Mouse (Mus musculus) bone marrow macrophage, adult 2 months (primary cell): ENCODE measurements around the gene Nbeal2.

Experiments used
- CTCF ChIP-seq: IDR thresholded peaks from 2 replicates; pipeline ENCODE4 v1.5.1; 2012; ENCODE audit warnings: low read depth, mild to moderate bottlenecking, low read length, moderate library complexity
- POLR2A ChIP-seq: IDR thresholded peaks from 2 replicates; pipeline ENCODE4 v1.6.1; 2012; ENCODE audit warnings: mild to moderate bottlenecking, low read depth, low read length, borderline replicate concordance

DNA sequence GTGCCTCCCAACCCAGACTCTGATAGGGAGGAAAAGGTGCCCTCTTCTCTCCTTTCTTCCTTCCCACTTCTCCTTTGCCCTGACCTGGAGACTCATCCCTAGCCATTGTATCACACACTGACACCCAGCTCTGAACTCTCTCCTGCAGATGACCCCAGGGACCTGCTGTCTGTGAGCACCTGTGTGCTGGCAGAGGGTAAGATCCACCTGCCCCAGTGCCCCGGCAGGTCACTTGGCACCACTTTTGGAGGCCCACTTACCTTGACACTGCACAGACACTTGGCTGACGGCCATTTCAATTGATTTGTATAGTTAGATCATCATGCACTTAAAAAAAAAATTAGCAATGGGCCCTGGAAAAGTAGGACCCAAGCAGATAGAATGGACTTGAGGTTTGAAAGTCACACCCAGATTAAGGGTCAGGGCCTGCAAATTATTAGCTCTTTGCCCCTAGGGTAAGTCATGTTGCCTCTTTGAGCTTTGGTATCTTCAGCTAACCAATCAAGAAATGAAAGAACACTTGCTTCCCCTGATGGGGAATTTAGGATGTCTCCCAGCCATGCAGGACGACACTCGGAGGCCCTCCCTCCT lies 41.3 kb upstream of the Nbeal2 start:
- TF ChIP-seq CTCF = no peak
- no peak for TF ChIP-seq POLR2A
